Mouse (Mus musculus): ENCODE measurements around the gene Gm13089. TPM values are rescaled to one million over a fixed set of nuclear protein-coding genes. Genes with fewer than 3 reads are reported as not detected.
"Not testable (repeated sequence)": the region's sequence is repeated elsewhere in the genome, so short reads cannot be mapped to it uniquely, and the experiment has no call there.

Gm13089 gene
- not detected in 2 replicates for polyA plus RNA-seq (2015; fragmentation: Nextera tagmentation; extraction: Ambion mirVana)

- Histone ChIP-seq H3K27me3 (ENCODE audit: control insufficient read depth, insufficient read depth, low read depth, low read length) (no peaks in the 10 kb centered on the region), H3K9ac (ENCODE audit: low read depth, low read length) (no peak within 1 kb of the TSS), H3K36me3 (ENCODE audit: control insufficient read depth, insufficient read depth, low read length) (no peaks in the 10 kb centered on the region), H3K9me3 (replicated peaks; ENCODE audit: control insufficient read depth, low read length, poor library complexity, severe bottlenecking) (peaks cover 36% of the 10 kb centered on the region), H3K4me2 (ENCODE audit: low read length) (no peak within 1 kb of the TSS), H3K4me1 (ENCODE audit: control insufficient read depth, insufficient read depth, low read length) (no peaks in the 10 kb centered on the region), H3K27ac (ENCODE audit: low read length) (no peak within 1 kb of the TSS), H3K4me3 (ENCODE audit: low read depth, low read length) (no peak within 1 kb of the TSS)
- ATAC-seq: no peak
- WGBS: 89% methylated on average over 2 of the region's 2 CpGs
Measured at GRCm38 (mm10) chr4:143702611-143703010, at the start of gene Gm13089. TSS of gene Gm13089 (minus strand) at chr4:143702711.

- peaks cover 11% of the 10 kb centered on the region for H3K9me3 ChIP-seq (replicated peaks; ENCODE audit: control insufficient read depth, low read length, poor library complexity, severe bottlenecking)
- H3K27ac ChIP-seq (ENCODE audit: low read length): no peak within 1 kb of the TSS
- H3K9ac ChIP-seq (ENCODE audit: low read depth, low read length): no peak within 1 kb of the TSS
- H3K27me3 ChIP-seq (ENCODE audit: control insufficient read depth, insufficient read depth, low read depth, low read length): no peaks in the 10 kb centered on the region
- H3K4me2 ChIP-seq (ENCODE audit: low read length): no peak within 1 kb of the TSS
- no peaks in the 10 kb centered on the region for H3K36me3 ChIP-seq (ENCODE audit: control insufficient read depth, insufficient read depth, low read length)
- H3K4me1 ChIP-seq (ENCODE audit: control insufficient read depth, insufficient read depth, low read length): no peaks in the 10 kb centered on the region
- 100% methylated on average over 1 of the region's 1 CpGs for WGBS
- H3K4me3 ChIP-seq (ENCODE audit: low read depth, low read length): no peak within 1 kb of the TSS
- ATAC-seq: no peak
Measured at GRCm38 (mm10) chr4:143719155-143719554, 16.6 kb upstream of the Gm13089 start, which contains the start of gene Gm13078. TSS of gene Gm13078 (plus strand) at chr4:143719455.

GRCm38 (mm10) chr4:143657146-143657545 lies 45.4 kb downstream of the Gm13089 start, which contains the start of gene Gm13088:
TSS of gene Gm13088 (minus strand) at chr4:143657246.
- not testable (repeated sequence) for H3K4me2 ChIP-seq (ENCODE audit: low read length); ATAC-seq; H3K9ac ChIP-seq (ENCODE audit: low read depth, low read length); H3K36me3 ChIP-seq (ENCODE audit: control insufficient read depth, insufficient read depth, low read length); H3K4me3 ChIP-seq (ENCODE audit: low read depth, low read length); H3K27me3 ChIP-seq (ENCODE audit: control insufficient read depth, insufficient read depth, low read depth, low read length); H3K27ac ChIP-seq (ENCODE audit: low read length); H3K4me1 ChIP-seq (ENCODE audit: control insufficient read depth, insufficient read depth, low read length)
- peaks cover 12% of the 10 kb centered on the region for H3K9me3 ChIP-seq (replicated peaks; ENCODE audit: control insufficient read depth, low read length, poor library complexity, severe bottlenecking)

Other genes with a start within 250 kb of the Gm13089 start
- gene Gm13043, start 191.4 kb downstream of the Gm13089 start, polyA plus RNA-seq (2015; fragmentation: Nextera tagmentation; extraction: Ambion mirVana): not detected in 2 replicates
- not detected in 2 replicates for gene Gm13040, start 166.8 kb downstream of the Gm13089 start, polyA plus RNA-seq (2015; fragmentation: Nextera tagmentation; extraction: Ambion mirVana)
- not detected in 2 replicates for gene BC080695, start 151.0 kb downstream of the Gm13089 start, polyA plus RNA-seq (2015; fragmentation: Nextera tagmentation; extraction: Ambion mirVana)
- not detected in 2 replicates for gene Gm13057, start 151.0 kb downstream of the Gm13089 start, polyA plus RNA-seq (2015; fragmentation: Nextera tagmentation; extraction: Ambion mirVana)
- not detected in 2 replicates for gene Gm13083, start 87.7 kb downstream of the Gm13089 start, polyA plus RNA-seq (2015; fragmentation: Nextera tagmentation; extraction: Ambion mirVana)
- gene Gm13088, start 45.5 kb downstream of the Gm13089 start, polyA plus RNA-seq (2015; fragmentation: Nextera tagmentation; extraction: Ambion mirVana): not detected in 2 replicates
- gene Gm13078, start 16.7 kb upstream of the Gm13089 start, polyA plus RNA-seq (2015; fragmentation: Nextera tagmentation; extraction: Ambion mirVana): not detected in 2 replicates
- not detected in 2 replicates for gene Gm13023, start 86.6 kb upstream of the Gm13089 start, polyA plus RNA-seq (2015; fragmentation: Nextera tagmentation; extraction: Ambion mirVana)
- gene Gm13084, start 113.4 kb upstream of the Gm13089 start, polyA plus RNA-seq (2015; fragmentation: Nextera tagmentation; extraction: Ambion mirVana): not detected in 2 replicates
- gene Gm13103, start 143.8 kb upstream of the Gm13089 start, polyA plus RNA-seq (2015; fragmentation: Nextera tagmentation; extraction: Ambion mirVana): not detected in 2 replicates
- not detected in 2 replicates for gene Pramef6, start 197.7 kb upstream of the Gm13089 start, polyA plus RNA-seq (2015; fragmentation: Nextera tagmentation; extraction: Ambion mirVana)
- gene Pramef25, start 248.3 kb upstream of the Gm13089 start, polyA plus RNA-seq (2015; fragmentation: Nextera tagmentation; extraction: Ambion mirVana): not detected in 2 replicates